13 mouse cellular contexts compared by ENCODE assay signal in the genomic region with DNA sequence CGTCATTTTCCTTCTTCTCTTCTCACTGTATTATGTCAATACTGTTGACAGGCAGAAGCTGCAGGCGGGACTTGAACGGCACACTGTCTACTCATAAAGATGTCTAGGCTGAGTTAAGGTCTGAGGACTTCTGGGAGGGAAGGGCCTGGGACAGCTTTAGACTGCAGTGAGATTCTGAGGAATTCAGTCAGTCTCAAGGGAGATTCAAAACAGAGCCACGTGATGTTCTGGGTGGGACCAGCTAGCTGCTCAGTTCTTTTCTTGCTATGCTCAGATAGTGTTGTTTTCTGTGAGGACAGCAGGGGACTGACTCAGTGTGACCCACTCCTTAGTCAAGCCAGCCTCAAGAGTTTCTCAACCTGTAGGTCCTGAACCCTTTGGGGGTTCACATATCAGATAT. TPM values are rescaled to one million over a fixed set of nuclear protein-coding genes. Genes with fewer than 3 reads are reported as not detected.
DNase-seq lines count a peak whose midpoint lies in the region; ATAC-seq and TF ChIP-seq lines count a peak whose summit lies in the region.
"Had no signal": no experiment of that assay in that cellular context is flagged by ENCODE, and none has a peak within 500 bp of the region (broad histone marks: within the 10 kb centered on the region; RNA-seq: fewer than 3 reads in every experiment).

No protein-coding gene starts in this region.

- no peaks in the 10 kb centered on the region for H3K36me3 ChIP-seq in heart, postnatal 0 days (replicated peaks; ENCODE audit: control insufficient read depth, insufficient read depth, low read length)
- no peaks in the 10 kb centered on the region for H3K36me3 ChIP-seq in kidney, postnatal 0 days (ENCODE audit: insufficient read depth, low read length)
- H3K36me3 ChIP-seq: hindbrain, embryonic 13.5 days; lung, embryonic 15.5 days; midbrain, embryonic 15.5 days had no signal

- no peak overlapping the region for H3K4me2 ChIP-seq in heart, postnatal 0 days (ENCODE audit: low read depth, low read length)
- H3K4me2 ChIP-seq in kidney, postnatal 0 days (ENCODE audit: low read length), result no peak overlapping the region
- H3K4me2 ChIP-seq: hindbrain, embryonic 13.5 days; lung, embryonic 15.5 days; midbrain, embryonic 15.5 days had no signal

- 0 out of 2 replicates have a peak overlapping the region, but pooled peaks have one; percentile 47 for H3K27ac ChIP-seq in heart, postnatal 0 days (ENCODE audit: low read depth)
- no peak overlapping the region for H3K27ac ChIP-seq in kidney, postnatal 0 days
- H3K27ac ChIP-seq: hindbrain, embryonic 13.5 days; lung, embryonic 15.5 days; midbrain, embryonic 15.5 days; stomach, postnatal 0 days had no signal

- no peaks in the 10 kb centered on the region for H3K9me3 ChIP-seq in heart, postnatal 0 days (replicated peaks; ENCODE audit: control insufficient read depth, low read length)
- H3K9me3 ChIP-seq in kidney, postnatal 0 days (replicated peaks; ENCODE audit: low read length), result no peaks in the 10 kb centered on the region
- H3K9me3 ChIP-seq: hindbrain, embryonic 13.5 days; lung, embryonic 15.5 days; midbrain, embryonic 15.5 days had no signal

- H3K27me3 ChIP-seq in heart, postnatal 0 days (ENCODE audit: control insufficient read depth, insufficient read depth, low read length), result no peaks in the 10 kb centered on the region
- H3K27me3 ChIP-seq in kidney, postnatal 0 days (ENCODE audit: insufficient read depth, low read length), result no peaks in the 10 kb centered on the region
- H3K27me3 ChIP-seq: hindbrain, embryonic 13.5 days; lung, embryonic 15.5 days; midbrain, embryonic 15.5 days had no signal

- intact Hi-C loops in left cerebral cortex, postnatal 36 days (cut with DNase I), result no loop called here
- intact Hi-C loops in left cerebral cortex, postnatal 10 days (cut with DNase I), result no loop called here

- no peak overlapping the region for H3K9ac ChIP-seq in heart, postnatal 0 days (replicated peaks; ENCODE audit: low read depth, low read length)
- H3K9ac ChIP-seq in kidney, postnatal 0 days (ENCODE audit: low read depth, low read length), result no peak overlapping the region
- H3K9ac ChIP-seq: hindbrain, embryonic 13.5 days; lung, embryonic 15.5 days; midbrain, embryonic 15.5 days had no signal

- no peak for TF ChIP-seq EP300 in heart, postnatal 0 days (IDR thresholded peaks at IDR 0.05; ENCODE audit: low read depth)

- no peak for TF ChIP-seq CTCF in heart, postnatal 0 days (IDR thresholded peaks at IDR 0.05; ENCODE audit: low read depth)
- TF ChIP-seq CTCF in kidney, postnatal 0 days (IDR thresholded peaks at IDR 0.05; ENCODE audit: low read depth), result no peak

- ATAC-seq in heart, postnatal 0 days (ENCODE audit: insufficient read depth, low read depth), result peak; percentile 71
- peak; percentile 67 for ATAC-seq in kidney, postnatal 0 days (replicated peaks; ENCODE audit: low FRiP score, low read depth)
- ATAC-seq: midbrain, embryonic 15.5 days had no signal

- no peaks in the 10 kb centered on the region for H3K4me1 ChIP-seq in heart, postnatal 0 days (ENCODE audit: control insufficient read depth, insufficient read depth)
- H3K4me1 ChIP-seq in kidney, postnatal 0 days (replicated peaks; ENCODE audit: insufficient read depth, low read length), result no peaks in the 10 kb centered on the region
- H3K4me1 ChIP-seq: hindbrain, embryonic 13.5 days; lung, embryonic 15.5 days; midbrain, embryonic 15.5 days had no signal

- no peak overlapping the region for H3K4me3 ChIP-seq in heart, postnatal 0 days (ENCODE audit: low read depth, low read length)
- no peak overlapping the region for H3K4me3 ChIP-seq in kidney, postnatal 0 days (replicated peaks; ENCODE audit: low read depth, low read length)
- H3K4me3 ChIP-seq: hindbrain, embryonic 13.5 days; lung, embryonic 15.5 days; midbrain, embryonic 15.5 days had no signal

- DNase-seq in kidney, adult 11 months, result peak; percentile 30
- DNase-seq in kidney, adult 18-20 months, result no peak
- DNase-seq in NIH3T3 (ENCODE audit: low read depth), result peak; percentile 49
- DNase-seq in heart, postnatal 0 days (ENCODE audit: low spot score), result peak; percentile 32
- peak; percentile 82 for DNase-seq in kidney, postnatal 0 days (ENCODE audit: low spot score)
- no peak for DNase-seq in left cerebral cortex, postnatal 36 days (ENCODE audit: low spot score in 2 of 2)
- no peak for DNase-seq in urinary bladder, postnatal 10 days (ENCODE audit: low spot score)
- no peak for DNase-seq in left cerebral cortex, postnatal 10 days (ENCODE audit: extremely low spot score in 1 of 2, low spot score in 2 of 2)
- DNase-seq: adrenal gland, postnatal 36 days had no signal

- WGBS in heart, postnatal 0 days, result 32% methylated on average over 4 of the region's 4 CpGs
- WGBS in kidney, postnatal 0 days, result 27% methylated on average over 4 of the region's 4 CpGs

RNA-seq across cellular contexts. Expression of a gene that starts 49.7 kb away (rescaled TPM):
- 17.7 and 18.3 TPM in 2 replicates for total RNA-seq in heart, postnatal 0 days (2014; rRNA removed; ENCODE audit: low replicate concordance)
- 3.8 and 3.9 TPM in 2 replicates for polyA plus RNA-seq in heart, postnatal 0 days (2015; fragmentation: Nextera tagmentation; extraction: Ambion mirVana)
- 5.5 and 5.9 TPM in 2 replicates for polyA plus RNA-seq in kidney, postnatal 0 days (2015; fragmentation: Nextera tagmentation; extraction: Ambion mirVana)
- 10 to 100 TPM; 47.9 to 50.6 TPM for total RNA-seq in left cerebral cortex, postnatal 36 days (2021)
- 10 to 100 TPM; 68.7 to 71.6 TPM for total RNA-seq in left cerebral cortex, postnatal 10 days (2021)

Comparison
In these comparisons a context has a peak if more than half of its experiments do, and no peak if none do; other contexts are left out.
1. DNase-seq: peak in kidney, adult 11 months (single experiment), NIH3T3 (single experiment), heart, postnatal 0 days (single experiment) and kidney, postnatal 0 days (single experiment); none in kidney, adult 18-20 months (single experiment), left cerebral cortex, postnatal 36 days (0 of 2), urinary bladder, postnatal 10 days (single experiment) and left cerebral cortex, postnatal 10 days (0 of 2).